Mouse (Mus musculus) neural tube, postnatal 0 days (tissue): ENCODE data around the gene Cdh3. TPM values are rescaled to one million over a fixed set of nuclear protein-coding genes. Genes with fewer than 3 reads are reported as not detected.

Experiments
- polyA plus RNA-seq: library from polyadenylated mRNA; unstranded; fragments of >200 nt; fragmentation: Nextera tagmentation; extraction: Ambion mirVana; gene quantifications from 2 replicates; pipeline ENCODE4 v1.2.1, GENCODE M21; 2015

Gene Cdh3
- 8.3 and 9.7 TPM in 2 replicates for polyA plus RNA-seq

DNA sequence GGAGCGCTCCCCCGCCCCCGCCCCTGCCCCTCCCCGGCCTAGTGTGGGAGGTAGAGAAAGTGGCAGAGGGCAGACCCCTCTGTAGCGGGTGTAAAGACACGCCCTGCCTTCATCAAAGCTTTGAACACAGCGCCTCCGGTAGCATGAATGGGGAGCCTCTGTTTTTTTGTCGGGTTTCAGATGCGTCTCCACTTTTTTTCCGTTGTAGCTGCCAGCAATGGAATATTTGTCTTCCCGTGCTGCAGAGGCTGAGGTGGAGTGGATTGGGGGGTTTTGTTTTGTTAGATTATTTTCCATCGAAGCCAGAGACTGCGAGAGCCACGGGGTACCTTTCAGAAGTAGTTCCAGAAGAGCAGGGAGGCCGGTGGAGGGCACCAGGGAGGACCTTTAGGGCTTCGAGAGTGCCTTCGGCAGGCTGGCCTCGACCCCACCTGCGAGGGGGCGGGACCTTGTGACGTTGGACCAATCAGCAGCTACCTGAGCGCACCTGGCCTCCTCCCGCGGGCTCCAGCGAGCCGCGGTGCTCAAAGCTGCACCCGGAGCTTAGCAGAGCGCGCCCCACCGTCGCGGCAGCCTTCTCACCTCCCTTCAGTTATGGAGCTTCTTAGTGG lies at the start of gene Cdh3:
TSS of gene Cdh3 (plus strand) at position 527 of the 611 bp plus-strand sequence.

DNA sequence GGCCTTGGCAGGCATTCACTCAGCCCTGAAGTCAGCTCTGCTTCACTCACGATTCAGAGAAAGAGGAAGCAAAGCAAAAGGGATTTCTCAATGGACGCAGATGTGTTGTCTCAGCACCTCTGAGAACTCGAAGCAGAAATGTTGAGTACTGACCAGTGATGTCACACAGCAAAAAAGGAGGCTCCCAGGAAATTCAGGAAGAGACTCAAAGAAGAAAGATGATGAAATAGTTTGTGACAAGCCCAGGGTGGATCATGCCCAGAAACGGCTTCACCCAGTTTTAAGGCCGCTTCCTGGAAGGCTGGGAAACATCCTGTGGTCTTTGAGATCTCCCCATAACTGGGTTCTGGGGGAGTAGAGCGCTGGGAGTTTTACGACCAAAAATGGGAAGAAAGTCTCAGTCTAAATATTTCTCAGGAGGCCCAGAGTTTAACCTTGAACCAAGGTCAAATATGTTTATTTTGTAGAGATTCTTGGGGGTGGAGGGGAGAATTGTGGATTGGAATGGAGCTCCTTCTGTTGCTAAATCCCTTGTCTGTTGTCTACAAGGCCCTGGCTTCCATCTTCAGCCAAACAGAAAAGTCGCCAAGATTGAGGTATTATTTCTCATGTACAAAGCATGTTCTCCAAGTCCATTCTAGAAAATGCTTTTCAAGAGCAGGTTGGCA lies 10.5 kb upstream of the Cdh3 start, which contains the start of gene 6030452D12Rik:
TSS of gene 6030452D12Rik (plus strand) at position 505 of the 668 bp plus-strand sequence.

DNA sequence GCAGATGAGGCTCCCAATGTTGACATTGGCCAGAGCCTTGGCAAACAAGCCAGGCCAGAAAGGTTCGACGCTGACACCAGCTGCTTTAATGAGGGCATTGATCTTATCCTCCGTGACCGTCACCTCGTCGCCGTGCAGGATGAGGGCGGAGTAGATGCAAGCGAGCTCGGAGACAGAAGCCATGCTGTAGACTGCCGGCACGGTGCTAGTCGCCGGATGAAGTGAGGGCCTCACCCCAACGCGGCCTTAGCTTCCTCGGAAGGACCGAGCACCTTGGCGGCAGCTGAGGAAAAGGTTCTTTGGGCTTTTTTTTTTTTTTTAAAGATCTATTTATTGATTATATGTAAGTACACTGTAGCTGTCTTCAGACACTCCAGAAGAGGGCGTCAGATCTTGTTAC lies 62.5 kb downstream of the Cdh3 start, which contains the start of gene Gm10073:
TSS of gene Gm10073 (minus strand) at position 294 of the 400 bp plus-strand sequence.

DNA sequence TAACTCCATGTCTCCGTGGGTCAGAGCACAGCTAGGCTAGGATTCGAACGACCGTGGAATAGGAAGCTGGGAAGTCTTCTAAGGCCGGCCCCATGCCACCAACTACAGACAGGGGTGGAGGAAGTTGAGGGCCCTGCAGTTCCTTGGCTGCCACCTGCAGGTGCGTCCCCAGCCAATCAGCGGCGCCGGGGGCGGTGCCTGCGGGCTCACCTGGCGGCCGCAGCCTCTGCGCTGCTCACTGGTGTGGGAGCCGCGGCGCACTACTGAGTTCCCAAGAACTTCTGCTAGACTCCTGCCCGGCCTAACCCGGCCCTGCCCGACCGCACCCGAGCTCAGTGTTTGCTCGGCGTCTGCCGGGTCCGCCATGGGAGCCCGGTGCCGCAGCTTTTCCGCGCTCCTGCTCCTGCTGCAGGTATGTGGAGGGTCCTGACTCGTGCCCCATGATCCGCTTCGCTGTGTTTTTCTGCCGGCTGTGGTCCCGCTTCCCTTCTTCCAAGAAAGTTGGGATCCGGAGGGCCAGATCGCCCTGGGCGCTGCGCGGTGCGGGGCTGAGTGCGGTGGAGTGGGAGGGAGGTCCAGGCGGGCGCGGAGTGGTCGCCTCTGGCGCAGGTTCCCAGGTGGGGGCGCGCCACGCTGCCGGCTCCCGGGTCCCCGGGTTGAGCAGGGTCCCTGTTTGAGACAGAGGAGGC lies 92.6 kb downstream of the Cdh3 start, which contains the start of gene Cdh1:
TSS of gene Cdh1 (plus strand) at position 221 of the 689 bp plus-strand sequence.

Other genes starting within 250 kb of the Cdh3 start
- gene Smpd3, start 172.9 kb upstream of the Cdh3 start, polyA plus RNA-seq, result 43.8 and 49.5 TPM in 2 replicates
- gene Zfp90, start 95.6 kb upstream of the Cdh3 start, polyA plus RNA-seq, result 30.2 and 32.6 TPM in 2 replicates
- not detected in 2 replicates for gene 6030452D12Rik, start 10.4 kb upstream of the Cdh3 start, polyA plus RNA-seq
- 4.3 and 9.1 TPM in 2 replicates for gene Gm10073, start 62.6 kb downstream of the Cdh3 start, polyA plus RNA-seq
- 3.3 and 5.9 TPM in 2 replicates for gene Cdh1, start 92.5 kb downstream of the Cdh3 start, polyA plus RNA-seq
- 3.9 and 4.5 TPM in 2 replicates for gene Tango6, start 172.2 kb downstream of the Cdh3 start, polyA plus RNA-seq